Mouse (Mus musculus): ENCODE data around the gene Coro1b. TPM values are rescaled to one million over a fixed set of nuclear protein-coding genes. Genes with fewer than 3 reads are reported as not detected.
"Not testable (repeated sequence)": the region's sequence is repeated elsewhere in the genome, so short reads cannot be mapped to it uniquely, and the experiment has no call there.

The Coro1b gene
- total and polyA plus RNA-seq, 2 experiments from 2014 or later: 90.7 to 137 TPM

DNA sequence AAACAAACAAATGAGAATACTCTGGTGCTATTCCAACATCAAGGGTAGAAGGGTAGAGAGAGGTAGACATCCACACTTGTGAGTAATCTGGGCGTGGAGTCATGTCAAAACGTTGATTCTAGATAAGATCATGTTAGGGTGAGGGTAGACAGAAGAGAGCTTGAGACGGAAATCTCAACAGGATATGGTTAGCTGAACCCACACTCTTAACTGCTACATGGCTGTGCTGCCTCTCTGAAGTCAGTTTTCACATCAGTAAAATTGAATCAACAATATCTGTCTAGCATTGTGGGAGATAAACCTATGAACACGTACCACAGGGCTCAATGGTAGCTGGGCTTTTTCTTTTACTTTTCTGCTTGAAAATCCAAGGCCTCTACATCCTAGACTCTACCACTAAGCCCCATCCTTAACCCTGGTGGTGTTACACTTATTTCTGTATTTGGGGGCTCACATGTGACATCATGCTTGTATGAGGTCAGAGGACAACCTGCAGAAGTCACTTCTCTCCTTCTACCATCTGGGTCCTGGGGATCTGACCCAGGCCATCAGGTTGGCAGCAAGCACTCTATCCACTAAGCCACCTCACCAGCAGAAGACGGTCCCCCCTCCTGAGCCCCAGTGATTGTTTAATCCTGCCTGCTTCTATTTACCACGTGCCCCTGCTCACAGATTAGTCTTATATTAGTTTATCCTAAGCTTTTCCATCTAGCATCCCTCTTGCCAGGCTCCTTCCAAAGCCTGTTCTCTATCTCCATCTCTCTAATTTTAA lies 28.5 kb upstream of the Coro1b start:
- Histone ChIP-seq H3K36me3 (ENCODE audit: insufficient read depth, low read length) (peaks cover 10% of the 10 kb centered on the region; the same call in 1 of the 2 replicates), H3K4me3 (ENCODE audit: low read length) (no peak overlapping the region), H3K9ac (replicated peaks; ENCODE audit: low read length) (no peak overlapping the region), H3K9me3 (ENCODE audit: low read length) (no peaks in the 10 kb centered on the region), H3K4me1 (ENCODE audit: insufficient read depth, low read length) (peaks cover 8% of the 10 kb centered on the region), H3K27me3 (ENCODE audit: insufficient read depth, low read length) (no peaks in the 10 kb centered on the region), H3K4me2 (ENCODE audit: low read depth, low read length) (peak overlapping the region; percentile 50; the same call in 1 of the 2 replicates), H3K27ac (no peak overlapping the region)
- 92% methylated on average over 6 of the region's 6 CpGs for WGBS
- no peak for TF ChIP-seq CTCF (IDR thresholded peaks at IDR 0.05; ENCODE audit: low read depth)
- DNase-seq (ENCODE audit: low spot score): no peak
- no peak for ATAC-seq

DNA sequence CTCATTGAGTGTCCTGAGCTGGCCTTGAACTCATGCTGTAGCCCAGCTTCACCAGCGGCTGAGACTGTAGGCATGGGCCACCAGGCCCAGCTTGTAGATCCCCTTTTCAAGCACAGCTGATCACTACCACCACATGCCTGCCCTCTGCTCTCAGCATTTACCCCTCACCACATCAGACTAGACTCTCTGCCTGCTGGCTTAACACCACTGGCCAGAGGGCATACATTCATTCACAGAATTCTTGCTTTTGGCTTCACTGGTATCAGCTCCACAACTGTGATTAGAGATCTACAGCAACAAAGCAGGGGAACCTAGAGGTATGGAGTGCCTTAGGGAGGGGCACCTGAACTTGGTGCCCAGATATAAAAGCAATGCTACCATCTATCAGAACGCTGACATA lies 27.9 kb upstream of the Coro1b start:
- Histone ChIP-seq H3K9ac (replicated peaks; ENCODE audit: low read length) (no peak overlapping the region), H3K4me3 (ENCODE audit: low read length) (peak overlapping the region; percentile 41; the same call in 1 of the 2 replicates), H3K9me3 (ENCODE audit: low read length) (no peaks in the 10 kb centered on the region), H3K36me3 (ENCODE audit: insufficient read depth, low read length) (peaks cover 6% of the 10 kb centered on the region; the same call in 1 of the 2 replicates), H3K4me1 (ENCODE audit: insufficient read depth, low read length) (peaks cover 8% of the 10 kb centered on the region), H3K27ac (peak overlapping the region; percentile 87; the same call in 1 of the 2 replicates), H3K27me3 (ENCODE audit: insufficient read depth, low read length) (no peaks in the 10 kb centered on the region), H3K4me2 (ENCODE audit: low read depth, low read length) (peak overlapping the region; percentile 50)
- ATAC-seq (no peak), DNase-seq (ENCODE audit: low spot score) (no peak)
- TF ChIP-seq CTCF (IDR thresholded peaks at IDR 0.05; ENCODE audit: low read depth): no peak
- WGBS: 96% methylated on average over 2 of the region's 2 CpGs

DNA sequence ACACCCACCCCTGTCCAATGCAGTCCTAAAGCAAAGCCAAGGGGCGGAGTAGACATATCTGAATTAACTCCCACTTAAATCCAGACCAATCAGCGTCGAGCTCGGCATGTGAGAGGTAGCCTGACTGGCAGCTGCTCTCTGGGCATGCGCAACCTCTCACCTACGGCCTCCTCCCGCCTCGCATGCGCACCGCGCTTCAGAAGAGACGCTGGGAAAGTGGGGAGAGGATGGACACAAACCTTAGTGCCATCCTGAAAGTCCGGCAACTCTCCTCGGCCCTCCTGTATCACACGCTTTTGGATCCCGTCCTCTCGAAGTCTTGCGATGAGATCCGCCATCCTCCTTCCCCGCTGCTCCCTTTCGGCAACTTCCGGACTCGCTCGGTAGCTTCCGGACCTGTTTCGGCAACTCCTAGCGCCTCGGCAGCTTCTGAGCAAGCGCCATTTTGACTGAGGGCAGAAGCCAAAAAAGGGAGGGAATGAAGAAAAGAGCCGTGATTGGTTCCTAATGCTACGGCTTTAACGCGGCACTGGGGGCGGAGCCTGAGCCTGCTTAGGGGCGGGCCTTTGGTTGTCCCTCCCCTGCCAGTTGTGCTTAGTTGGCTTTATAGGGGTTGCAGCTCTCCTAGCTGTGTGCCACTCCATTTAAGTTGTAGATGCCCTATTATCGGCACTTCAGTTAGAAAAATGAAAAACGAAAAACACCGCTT lies 27.2 kb upstream of the Coro1b start:
- ATAC-seq (peak; percentile 83), DNase-seq (ENCODE audit: low spot score) (peak; percentile 99)
- H3K9me3 ChIP-seq (ENCODE audit: low read length): no peaks in the 10 kb centered on the region
- no peak for TF ChIP-seq CTCF (IDR thresholded peaks at IDR 0.05; ENCODE audit: low read depth)
- peaks cover 8% of the 10 kb centered on the region for H3K4me1 ChIP-seq (ENCODE audit: insufficient read depth, low read length)
- no peaks in the 10 kb centered on the region; the same call in 1 of the 2 replicates for H3K36me3 ChIP-seq (ENCODE audit: insufficient read depth, low read length)
- 2% methylated on average over 38 of the region's 38 CpGs for WGBS
- peak overlapping the region; percentile 50 for H3K4me2 ChIP-seq (ENCODE audit: low read depth, low read length)
- no peaks in the 10 kb centered on the region for H3K27me3 ChIP-seq (ENCODE audit: insufficient read depth, low read length)
- H3K27ac ChIP-seq: peak overlapping the region; percentile 87
- H3K4me3 ChIP-seq (ENCODE audit: low read length): peak overlapping the region; percentile 41
- peak overlapping the region; percentile 50 for H3K9ac ChIP-seq (replicated peaks; ENCODE audit: low read length)

DNA sequence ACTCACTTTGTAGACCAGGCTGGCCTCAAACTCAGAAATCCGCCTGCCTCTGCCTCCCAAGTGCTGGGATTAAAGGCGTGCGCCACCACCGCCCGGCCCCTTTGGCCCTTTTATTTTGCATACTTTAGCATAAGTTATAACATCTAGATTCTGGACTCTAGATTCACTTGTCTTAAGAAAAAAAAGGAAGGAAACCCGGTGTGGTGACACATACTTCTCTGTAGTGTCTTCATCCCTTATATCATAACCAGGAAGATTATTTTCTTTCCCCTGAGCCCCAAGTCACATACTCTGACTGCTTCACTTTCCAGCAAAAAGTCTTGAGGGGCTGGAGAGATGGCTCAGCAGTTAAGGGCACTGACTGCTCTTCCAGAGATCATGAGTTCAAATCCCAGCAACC lies 26.5 kb upstream of the Coro1b start:
- H3K4me2 ChIP-seq (ENCODE audit: low read depth, low read length): peak overlapping the region; percentile 27; the same call in 1 of the 2 replicates
- WGBS: 58% methylated on average over 6 of the region's 6 CpGs
- H3K36me3 ChIP-seq (ENCODE audit: insufficient read depth, low read length); DNase-seq (ENCODE audit: low spot score); H3K9ac ChIP-seq (replicated peaks; ENCODE audit: low read length); H3K27me3 ChIP-seq (ENCODE audit: insufficient read depth, low read length); H3K4me3 ChIP-seq (ENCODE audit: low read length); H3K9me3 ChIP-seq (ENCODE audit: low read length); ATAC-seq: not testable (repeated sequence)
- H3K4me1 ChIP-seq (ENCODE audit: insufficient read depth, low read length): peaks cover 12% of the 10 kb centered on the region
- 0 out of 2 replicates have a peak overlapping the region, but pooled peaks have one; percentile 87 for H3K27ac ChIP-seq

DNA sequence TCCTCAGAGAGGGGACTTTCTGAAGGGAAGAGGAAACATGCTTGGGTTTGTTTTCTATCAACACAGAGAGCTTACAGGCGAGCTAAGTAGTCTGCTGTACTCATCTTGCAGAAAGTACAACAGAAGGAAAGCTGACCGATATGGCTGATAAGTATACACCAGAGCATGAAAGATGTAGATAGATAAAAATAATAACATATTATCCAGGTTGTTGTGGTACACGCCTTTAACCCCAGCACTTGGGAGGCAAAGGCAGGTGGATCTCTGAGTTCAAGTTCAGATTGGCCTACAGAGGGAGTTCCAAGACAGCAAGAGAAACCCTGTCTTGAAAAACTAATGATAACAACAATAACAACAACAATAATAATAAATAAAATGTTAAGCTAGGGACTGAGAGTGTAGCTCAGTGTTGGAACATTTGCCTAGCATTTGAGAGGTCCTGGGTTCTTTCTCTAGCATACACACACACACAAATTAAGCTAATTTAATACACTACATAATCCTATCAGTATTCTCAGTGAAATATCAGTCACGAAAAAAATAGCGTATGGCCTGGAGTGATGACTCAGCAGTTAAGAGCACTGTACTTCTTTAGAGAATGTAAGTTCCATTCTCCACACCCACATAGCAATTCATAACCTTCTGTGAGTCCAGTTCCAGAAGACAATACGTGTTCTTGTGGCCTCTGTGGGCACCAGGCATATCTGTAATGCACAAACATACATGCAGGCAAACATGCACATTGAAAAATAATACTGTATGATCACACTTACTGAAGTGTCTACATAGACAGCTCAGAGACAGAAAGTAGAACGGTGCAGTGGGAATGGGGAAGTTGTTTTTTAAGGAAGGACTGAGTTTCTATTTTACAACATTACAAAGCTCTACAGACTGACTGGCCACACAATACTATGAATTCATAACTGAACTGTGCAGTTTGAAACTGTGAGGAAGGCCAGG lies 25.7 kb upstream of the Coro1b start:
- ATAC-seq (no peak), DNase-seq (ENCODE audit: low spot score) (no peak)
- Histone ChIP-seq H3K27me3 (ENCODE audit: insufficient read depth, low read length) (no peaks in the 10 kb centered on the region), H3K4me2 (ENCODE audit: low read depth, low read length) (no peak overlapping the region), H3K9ac (replicated peaks; ENCODE audit: low read length) (no peak overlapping the region), H3K9me3 (ENCODE audit: low read length) (no peaks in the 10 kb centered on the region), H3K4me3 (ENCODE audit: low read length) (no peak overlapping the region), H3K36me3 (ENCODE audit: insufficient read depth, low read length) (peaks cover 1% of the 10 kb centered on the region; the same call in 1 of the 2 replicates), H3K27ac (no peak overlapping the region), H3K4me1 (ENCODE audit: insufficient read depth, low read length) (peaks cover 15% of the 10 kb centered on the region)
- no peak for TF ChIP-seq CTCF (IDR thresholded peaks at IDR 0.05; ENCODE audit: low read depth)
- 86% methylated on average over 7 of the region's 7 CpGs for WGBS

DNA sequence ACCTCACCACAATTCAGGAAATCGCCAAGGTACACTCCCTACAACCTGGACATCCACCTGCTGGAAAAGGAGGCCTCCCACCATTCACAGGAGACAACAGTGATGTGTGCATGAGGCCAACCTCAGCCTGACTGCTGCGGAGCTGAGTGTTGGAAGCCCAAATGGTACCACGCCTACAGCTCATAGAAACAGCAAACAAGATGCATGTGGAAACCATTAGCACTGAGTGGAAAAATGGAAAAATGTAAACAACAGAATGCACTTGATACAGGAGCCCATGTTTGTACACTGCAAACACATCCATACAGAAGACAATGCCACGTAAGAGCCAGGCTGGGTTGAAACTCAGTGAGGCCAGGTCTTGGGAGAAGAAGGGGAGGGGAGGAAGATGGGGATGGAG lies 24.0 kb upstream of the Coro1b start:
- peaks cover 15% of the 10 kb centered on the region for H3K4me1 ChIP-seq (ENCODE audit: insufficient read depth, low read length)
- H3K4me2 ChIP-seq (ENCODE audit: low read depth, low read length): no peak overlapping the region
- no peak for DNase-seq (ENCODE audit: low spot score)
- WGBS: 82% methylated on average over 4 of the region's 4 CpGs
- H3K27me3 ChIP-seq (ENCODE audit: insufficient read depth, low read length): no peaks in the 10 kb centered on the region
- no peak overlapping the region for H3K27ac ChIP-seq
- H3K36me3 ChIP-seq (ENCODE audit: insufficient read depth, low read length): peaks cover 8% of the 10 kb centered on the region; the same call in 1 of the 2 replicates
- no peak overlapping the region for H3K9ac ChIP-seq (replicated peaks; ENCODE audit: low read length)
- H3K9me3 ChIP-seq (ENCODE audit: low read length): no peaks in the 10 kb centered on the region
- TF ChIP-seq CTCF (IDR thresholded peaks at IDR 0.05; ENCODE audit: low read depth): no peak
- no peak overlapping the region for H3K4me3 ChIP-seq (ENCODE audit: low read length)
- no peak for ATAC-seq

DNA sequence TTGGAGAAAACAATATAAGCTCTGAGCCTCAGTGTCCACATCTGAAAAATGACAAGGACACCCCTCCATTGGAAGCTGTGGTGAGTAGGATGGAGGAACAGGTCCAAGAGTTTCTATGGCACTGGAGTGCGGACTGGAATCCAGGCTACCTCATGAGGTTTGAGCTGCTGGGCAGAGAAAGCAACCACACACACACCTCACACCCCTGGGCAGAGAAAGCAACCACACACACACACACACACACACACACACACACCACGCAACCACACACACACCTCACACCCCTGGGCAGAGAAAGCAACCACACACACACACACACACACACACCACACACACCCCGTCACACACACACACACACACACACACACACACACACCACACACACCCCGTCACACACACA lies 23.2 kb upstream of the Coro1b start:
- Histone ChIP-seq H3K27ac (peak overlapping the region; percentile 86), H3K9ac (replicated peaks; ENCODE audit: low read length) (peak overlapping the region; percentile 92; the same call in 1 of the 2 replicates), H3K4me3 (ENCODE audit: low read length) (peak overlapping the region; percentile 84), H3K4me1 (ENCODE audit: insufficient read depth, low read length) (peaks cover 13% of the 10 kb centered on the region), H3K36me3 (ENCODE audit: insufficient read depth, low read length) (peaks cover 12% of the 10 kb centered on the region), H3K4me2 (ENCODE audit: low read depth, low read length) (peak overlapping the region; percentile 70)
- ATAC-seq (peak; percentile 46), DNase-seq (ENCODE audit: low spot score) (peak; percentile 30)
- 9% methylated on average over 4 of the region's 4 CpGs for WGBS
- not testable (repeated sequence) for H3K9me3 ChIP-seq (ENCODE audit: low read length); H3K27me3 ChIP-seq (ENCODE audit: insufficient read depth, low read length)
